Mouse (Mus musculus) mouse trophoblast stem cell (cell line): Measurements from ENCODE around the gene Emc9.

ENCODE experiments used
- in situ Hi-C, 2 experiments: fragments of 300-500 bp; cut with MseI, MboI; formaldehyde crosslinking; loops; 2 replicates in 1 of 2; 3 replicates in 1 of 2; pipeline ENCODE4 v1.15.1; 2025

The Emc9 gene

DNA sequence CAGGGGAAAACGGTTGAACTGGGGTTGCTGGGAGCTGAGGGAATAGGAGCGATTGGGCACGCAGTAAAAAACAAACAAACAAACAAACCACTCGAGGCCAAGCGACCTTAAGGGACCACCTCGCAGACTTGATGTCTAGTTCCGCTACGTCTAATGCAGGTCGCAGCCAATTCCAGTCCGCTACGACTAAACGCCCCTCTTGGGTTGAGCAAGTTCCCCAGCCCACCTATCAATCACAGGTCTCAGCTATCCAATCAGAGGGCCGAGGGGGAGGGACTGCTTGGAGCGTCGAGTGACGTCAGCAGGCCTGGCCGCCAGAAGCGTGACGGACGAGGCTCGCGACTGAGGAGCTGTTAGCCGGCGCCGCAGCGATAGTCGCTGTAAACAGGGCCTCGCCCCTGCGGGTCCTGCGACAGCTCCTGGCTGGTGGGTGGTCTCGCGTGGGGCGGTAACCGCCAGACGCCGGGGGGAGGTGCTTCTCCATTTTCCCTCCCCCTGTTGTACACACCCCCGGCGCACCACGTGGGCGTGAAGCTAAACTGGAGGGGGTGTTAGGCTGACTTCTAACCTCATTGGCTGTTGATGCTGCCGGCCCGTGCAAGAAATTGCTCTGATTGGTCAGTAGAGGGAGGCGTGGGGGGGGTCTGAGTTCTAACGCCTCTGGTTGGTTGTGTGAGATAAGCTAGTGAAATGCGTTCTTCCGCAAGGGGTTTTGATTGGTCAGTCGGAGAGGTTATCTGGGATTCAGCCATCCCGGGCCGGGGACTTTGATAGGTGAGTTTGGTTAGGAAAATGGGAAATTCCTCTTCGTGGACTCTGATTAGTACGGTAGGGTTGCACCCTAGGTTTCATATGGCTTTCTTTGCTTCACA, 24.7 kb downstream of the Emc9 start, which contains the start of gene A730061H03Rik:
A730061H03Rik (minus strand) TSS at position 205 of the 872 bp plus-strand sequence.
- in situ Hi-C loops = no loop called here

DNA sequence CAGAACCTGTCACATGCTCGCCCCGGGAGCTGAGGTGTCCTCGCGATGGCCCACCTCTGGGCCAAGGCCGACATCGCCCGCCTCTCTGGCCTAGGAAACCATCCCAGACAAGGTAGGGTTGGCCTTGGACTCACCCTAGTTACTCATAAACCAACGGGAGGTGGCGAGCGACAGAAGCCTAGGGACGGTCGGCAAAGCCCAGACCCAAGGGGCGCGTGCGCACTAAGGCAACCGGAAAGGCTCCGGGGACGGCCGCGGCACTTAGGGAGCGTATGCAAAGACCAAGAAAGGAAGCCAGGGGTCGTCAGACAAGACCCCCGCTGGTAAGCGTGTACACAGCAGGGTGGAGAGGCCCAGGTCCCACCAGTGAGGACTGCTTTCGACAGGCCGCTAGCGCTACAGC, 25.3 kb downstream of the Emc9 start, which contains the start of gene Dcaf11:
Dcaf11 (plus strand) TSS at position 208 of the 403 bp plus-strand sequence.
- in situ Hi-C loops = no loop called here

DNA sequence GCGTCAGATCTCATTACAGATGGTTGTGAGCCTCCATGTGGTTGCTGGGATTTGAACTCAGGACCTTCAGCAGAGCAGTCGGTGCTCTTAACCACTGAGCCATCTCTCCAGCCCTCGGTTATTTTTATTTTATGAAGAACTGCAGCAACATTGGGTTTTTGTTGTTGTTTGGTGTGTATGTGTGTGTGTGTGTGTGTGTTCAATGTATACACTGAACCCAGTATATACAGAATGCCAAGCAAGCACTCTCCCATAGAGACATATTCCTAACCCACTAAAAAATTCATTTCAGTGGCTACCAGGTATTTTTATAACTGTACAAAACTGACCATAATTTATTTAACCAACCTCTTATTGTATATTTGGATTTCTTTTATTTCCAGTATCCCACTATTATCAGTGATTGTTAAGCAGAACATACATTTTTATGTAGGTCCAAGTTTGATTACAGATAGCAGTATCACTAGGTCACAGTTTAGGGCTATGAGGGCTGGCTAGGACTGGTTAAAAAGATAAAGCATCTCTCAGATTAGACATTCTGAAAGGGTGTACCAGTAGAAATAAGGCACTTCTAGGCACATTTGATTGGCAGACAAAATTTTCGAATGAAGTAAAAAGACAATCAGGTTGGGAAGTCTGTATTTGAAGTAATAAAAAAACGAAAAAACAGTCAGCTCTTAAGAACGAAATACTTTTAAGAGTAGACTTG, 26.2 kb downstream of the Emc9 start:
- in situ Hi-C loops = no loop called here

DNA sequence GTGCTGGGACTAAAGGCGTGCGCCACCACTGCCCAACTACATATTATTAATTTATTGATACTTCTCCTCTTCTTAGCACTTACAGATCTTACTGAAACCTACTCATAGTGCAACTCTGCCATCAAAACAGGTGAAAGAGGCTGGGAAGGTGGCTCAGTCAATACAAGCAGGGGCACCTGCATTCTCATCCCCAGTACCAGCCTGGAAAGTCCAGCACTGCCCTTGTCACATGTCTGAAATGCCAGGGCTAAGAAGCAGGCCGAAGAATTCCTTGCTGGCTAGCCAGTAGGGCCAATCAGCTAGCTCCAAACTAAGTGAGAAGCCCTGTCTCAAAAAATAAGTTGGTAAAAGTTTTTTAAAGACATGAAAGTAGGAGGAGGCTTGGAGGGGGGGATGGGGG, 27.5 kb downstream of the Emc9 start:
- in situ Hi-C loops = no loop called here

DNA sequence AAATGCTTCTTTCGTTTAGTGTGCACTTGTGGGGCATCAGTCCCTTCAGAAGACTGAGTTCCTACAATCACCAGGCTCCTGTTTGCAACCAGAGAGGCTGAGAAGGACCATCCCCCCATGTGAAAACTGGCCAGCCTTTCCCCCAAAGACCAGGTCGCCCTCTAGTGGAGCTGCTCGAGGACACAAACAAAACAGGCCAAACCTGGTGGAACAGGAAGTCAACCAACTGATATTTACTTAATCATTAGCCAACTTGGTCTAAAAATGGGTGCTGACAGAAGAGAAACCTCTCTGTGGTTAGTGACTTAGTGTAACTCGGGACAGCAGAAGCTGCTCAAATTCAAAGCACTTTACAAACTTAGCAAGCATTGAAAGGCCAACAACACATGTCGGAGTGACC, 28.1 kb downstream of the Emc9 start:
- in situ Hi-C loops = no loop called here

DNA sequence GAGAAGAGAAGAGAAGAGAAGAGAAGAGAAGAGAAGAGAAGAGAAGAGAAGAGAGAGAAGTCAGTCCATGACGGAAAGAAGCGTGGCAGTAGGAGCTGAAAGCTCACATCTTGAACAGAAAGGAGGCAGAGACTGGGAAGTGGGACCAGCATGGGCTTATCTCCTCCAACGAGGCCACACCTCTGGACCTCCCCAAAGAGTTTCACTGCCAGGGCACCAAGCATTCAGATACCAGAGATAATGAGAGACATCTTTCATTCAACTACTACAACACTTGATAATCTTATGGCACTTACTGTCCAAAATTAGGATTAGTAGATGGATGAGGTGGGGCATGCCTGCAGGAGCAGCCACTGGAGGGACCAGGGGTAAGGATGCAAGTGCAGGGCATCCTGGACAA, 29.3 kb downstream of the Emc9 start:
- in situ Hi-C loops = no loop called here

DNA sequence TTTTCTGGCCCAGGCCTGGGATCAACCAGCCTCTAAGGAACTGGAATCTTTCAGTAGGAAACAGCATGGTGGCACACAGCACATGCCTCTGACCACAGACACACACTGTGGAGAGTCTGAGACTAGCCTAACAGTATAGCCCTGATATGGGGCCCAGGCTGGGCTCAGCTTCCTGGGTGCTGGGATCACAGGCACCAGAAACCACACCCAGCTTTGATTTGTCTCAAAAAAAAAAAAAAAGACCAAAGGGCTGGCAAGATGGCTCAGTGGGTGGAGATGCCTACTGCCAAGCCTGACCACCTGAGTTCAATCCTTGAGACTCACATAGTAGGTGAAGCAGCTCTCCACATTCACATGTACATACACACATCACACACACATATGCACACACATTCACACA, 30.5 kb downstream of the Emc9 start:
- in situ Hi-C loops = no loop called here

DNA sequence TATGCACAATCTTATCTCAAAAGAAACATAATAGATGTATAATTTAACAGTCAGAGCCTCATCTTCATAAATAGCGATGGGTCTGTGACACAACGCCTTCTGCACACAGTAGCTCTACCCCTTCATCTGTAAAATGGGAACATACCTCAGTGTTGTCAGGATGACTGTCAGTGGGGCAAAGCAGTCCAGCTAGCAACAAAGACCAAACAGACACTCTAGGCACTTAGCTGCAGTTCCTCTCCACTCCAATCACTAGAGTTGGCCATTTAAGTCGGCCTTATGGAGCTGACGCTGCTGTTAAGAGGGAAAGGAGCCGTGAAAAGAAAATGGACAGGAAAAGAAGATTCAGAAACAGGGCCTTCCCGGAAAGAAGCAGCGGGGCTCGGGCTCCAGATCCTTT, 33.3 kb downstream of the Emc9 start:
- in situ Hi-C loops = no loop called here

DNA sequence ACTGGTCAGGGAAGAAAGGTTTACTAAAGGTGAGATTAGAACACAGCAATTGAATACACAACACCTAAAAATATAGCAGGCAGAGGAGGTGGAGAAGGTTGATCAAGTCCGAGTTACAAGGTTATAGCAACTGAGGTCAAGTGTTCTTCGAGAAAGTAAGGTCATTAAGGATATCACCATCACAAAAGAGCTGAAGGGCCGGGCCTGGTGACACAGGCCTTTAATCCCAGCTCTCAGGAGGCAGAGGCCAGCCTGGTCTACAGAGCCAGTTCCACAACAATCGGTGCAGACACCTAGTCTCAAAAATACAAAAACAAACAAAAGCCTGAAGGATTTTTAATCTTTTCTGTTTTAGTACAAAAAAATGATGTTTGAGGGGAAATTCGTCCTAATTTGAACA, 33.8 kb downstream of the Emc9 start:
- in situ Hi-C loops = no loop called here

DNA sequence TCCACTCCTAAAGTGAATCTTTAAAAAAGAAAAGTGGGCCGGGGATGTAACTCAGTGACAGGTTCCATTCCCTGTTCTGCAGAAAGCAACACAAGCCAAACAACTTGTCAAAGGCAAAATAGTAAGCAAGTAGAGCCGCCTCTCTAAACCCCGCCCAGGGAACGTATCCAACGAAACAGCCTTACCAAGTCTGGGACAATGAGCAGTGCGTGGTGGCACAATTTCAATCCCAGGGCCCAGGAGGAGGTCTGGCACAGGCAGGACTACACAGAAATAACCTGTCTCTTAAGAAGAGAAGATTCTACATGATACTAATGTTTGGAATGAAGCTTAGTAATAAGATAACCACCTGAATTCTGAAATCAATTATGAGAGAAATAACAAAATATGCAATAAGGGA, 34.9 kb downstream of the Emc9 start:
- in situ Hi-C loops = no loop called here

DNA sequence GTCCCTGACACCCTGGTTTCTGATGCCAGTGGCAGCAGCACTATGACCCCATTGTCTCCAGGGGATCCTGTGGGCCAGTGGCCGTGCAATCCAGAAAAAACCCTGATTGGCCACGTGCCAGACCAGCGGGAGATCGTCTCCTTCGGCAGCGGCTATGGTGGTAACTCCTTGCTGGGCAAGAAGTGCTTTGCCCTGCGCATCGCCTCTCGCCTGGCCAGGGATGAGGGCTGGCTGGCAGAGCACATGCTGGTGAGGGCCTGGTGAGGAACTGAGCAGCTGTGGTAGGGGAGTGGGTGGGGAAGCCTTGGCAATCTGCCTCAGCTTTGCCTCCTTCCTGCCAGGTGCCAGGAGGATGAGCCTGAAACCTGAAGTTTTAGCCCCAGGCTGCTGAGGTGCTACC, 40.8 kb downstream of the Emc9 start:
- in situ Hi-C loops = no loop called here

DNA sequence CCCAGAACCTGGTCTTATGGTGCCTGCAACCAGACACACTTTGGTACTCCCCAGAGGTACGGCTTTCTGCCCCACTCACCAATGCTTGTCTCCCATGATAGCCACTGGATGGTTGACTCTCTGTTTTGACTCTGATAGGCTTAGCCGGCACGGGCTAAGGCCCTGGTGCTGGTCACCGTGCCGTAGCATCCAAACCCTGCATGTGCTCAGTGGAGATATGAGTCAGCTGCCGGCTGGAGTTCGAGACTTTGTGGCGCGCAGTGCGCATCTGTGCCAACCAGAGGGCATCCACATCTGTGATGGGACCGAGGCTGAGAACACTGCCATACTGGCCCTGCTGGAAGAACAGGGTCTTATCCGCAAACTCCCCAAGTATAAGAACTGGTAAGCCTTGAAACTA, 42.8 kb downstream of the Emc9 start:
- in situ Hi-C loops = no loop called here

DNA sequence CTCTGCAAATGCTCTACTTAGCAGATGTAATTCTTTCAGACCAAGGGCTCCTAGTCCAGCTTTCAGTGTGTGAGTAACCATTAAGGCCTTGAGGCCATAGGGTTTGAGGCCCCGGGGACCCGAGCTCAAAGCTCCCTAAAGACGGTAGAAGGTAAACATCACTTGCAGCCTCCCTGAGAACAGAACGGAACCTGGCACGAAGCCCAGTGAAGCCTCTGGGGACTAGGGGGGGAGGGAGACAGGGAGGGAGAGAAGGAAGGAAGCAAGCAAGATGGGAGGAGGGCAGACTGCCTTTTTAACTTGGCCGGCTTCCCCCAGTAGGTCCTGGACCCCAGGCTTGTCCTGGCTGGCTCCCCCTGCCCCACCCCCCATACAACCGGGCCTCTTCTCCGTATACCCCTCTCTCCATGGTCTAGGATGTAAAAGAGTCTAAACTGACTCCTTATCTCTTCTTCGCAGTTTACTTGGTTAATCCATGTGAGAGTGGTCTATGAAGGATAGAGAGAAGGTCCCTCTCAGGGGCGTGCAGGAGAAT, 44.2 kb downstream of the Emc9 start:
- in situ Hi-C loops = no loop called here

DNA sequence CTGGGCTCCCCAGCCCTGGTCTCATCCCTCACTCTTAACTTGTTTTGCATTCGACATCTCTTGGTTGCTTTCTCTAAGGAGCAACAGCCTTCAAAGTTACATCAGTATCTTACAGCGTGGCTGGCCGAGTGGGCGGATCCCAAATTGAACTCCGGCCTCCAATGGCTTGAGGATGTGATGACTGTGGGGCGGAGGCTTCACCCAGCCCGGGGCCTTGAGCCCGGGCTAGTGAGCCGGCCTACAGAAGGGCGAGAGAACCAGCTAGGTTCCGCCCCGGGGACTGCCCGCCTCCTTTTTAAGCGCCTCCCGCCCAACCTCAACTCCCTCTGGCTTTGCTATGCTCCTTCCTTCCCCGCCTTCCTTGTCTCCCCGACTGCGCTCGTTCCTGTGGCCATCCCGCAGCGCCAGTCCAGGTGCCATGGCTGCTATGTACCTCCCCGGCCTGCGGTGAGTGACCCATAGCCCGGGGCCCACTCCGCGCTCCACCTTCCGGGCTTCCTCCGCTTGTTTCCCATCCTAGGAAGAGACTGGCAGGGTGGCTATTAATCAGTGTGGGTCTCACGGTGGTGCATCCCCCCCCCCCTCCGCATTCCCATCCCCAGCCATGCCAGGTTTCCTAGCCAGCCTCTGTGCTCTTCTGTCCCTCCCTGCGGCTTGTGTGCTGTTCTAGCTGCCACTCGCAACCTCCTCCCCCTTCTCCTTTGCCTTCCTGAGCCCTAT, 44.9 kb downstream of the Emc9 start, which contains the start of gene Pck2:
Pck2 (plus strand) TSS at position 200 of the 720 bp plus-strand sequence.
- in situ Hi-C loops = no loop called here

DNA sequence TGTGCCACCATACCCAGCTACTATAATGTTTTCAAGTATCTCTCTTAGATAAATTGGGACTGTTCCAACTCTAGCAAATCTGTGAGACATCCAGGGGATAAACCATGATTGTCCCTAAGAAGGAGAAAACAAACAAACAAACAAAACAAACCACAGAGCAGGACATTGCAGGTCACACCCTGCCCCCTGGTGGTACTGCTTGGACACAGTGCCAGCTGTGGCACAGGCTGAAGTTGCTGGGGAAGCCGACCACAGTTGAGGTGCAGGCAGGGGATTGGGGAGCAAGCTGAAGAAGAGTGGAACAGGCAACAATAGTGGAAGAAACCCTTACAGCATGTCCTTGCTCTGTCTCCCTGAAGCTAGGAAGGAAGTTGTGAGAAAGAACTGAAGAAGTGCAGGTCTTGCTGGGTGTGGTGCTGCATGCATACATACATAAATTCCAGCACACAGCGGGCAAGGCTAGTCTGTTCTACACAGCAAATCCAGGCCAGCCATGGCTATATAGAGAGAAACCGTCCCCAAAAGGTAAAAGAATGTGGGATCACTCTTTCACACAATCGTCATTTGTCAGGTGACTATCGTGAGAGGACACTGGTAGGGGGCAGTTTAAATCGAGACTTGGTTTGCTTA, 48.9 kb downstream of the Emc9 start:
- in situ Hi-C loops = no loop called here
